Mouse (Mus musculus): ENCODE measurements around the gene Trio. TPM values are rescaled to one million over a fixed set of nuclear protein-coding genes. Genes with fewer than 3 reads are reported as not detected.

Gene Trio
- polyA plus RNA-seq, 1 experiment, result 47.5 TPM

GRCm38 (mm10) chr15:27801177-27801576 is 224.5 kb downstream of the Trio start:
- TF ChIP-seq CTCF (IDR thresholded peaks at IDR 0.05; ENCODE audit: insufficient read depth, low read length) (no peak), POLR2A (IDR thresholded peaks at IDR 0.05; ENCODE audit: borderline replicate concordance, extremely low read depth, low read depth, low read length) (no peak)
- Histone ChIP-seq H3K4me3 (replicated peaks; ENCODE audit: extremely low read depth, low read depth, low read length) (no peak overlapping the region), H3K4me1 (ENCODE audit: control insufficient read depth, insufficient read depth, low read length) (peaks cover 10% of the 10 kb centered on the region)
- WGBS, result 64% methylated on average over 4 of the region's 4 CpGs
- no peak for DNase-seq

GRCm38 (mm10) chr15:27797480-27798155 is 228.0 kb downstream of the Trio start:
- peaks cover 15% of the 10 kb centered on the region for H3K4me1 ChIP-seq (ENCODE audit: control insufficient read depth, insufficient read depth, low read length)
- no peak for DNase-seq
- WGBS, result 82% methylated on average over 20 of the region's 20 CpGs
- TF ChIP-seq CTCF (IDR thresholded peaks at IDR 0.05; ENCODE audit: insufficient read depth, low read length), result no peak
- TF ChIP-seq POLR2A (IDR thresholded peaks at IDR 0.05; ENCODE audit: borderline replicate concordance, extremely low read depth, low read depth, low read length), result no peak
- H3K4me3 ChIP-seq (replicated peaks; ENCODE audit: extremely low read depth, low read depth, low read length), result no peak overlapping the region

GRCm38 (mm10) chr15:27796868-27797222 is 228.8 kb downstream of the Trio start:
- no peak for DNase-seq
- 35% methylated on average over 7 of the region's 7 CpGs for WGBS
- TF ChIP-seq CTCF (IDR thresholded peaks at IDR 0.05; ENCODE audit: insufficient read depth, low read length), result no peak
- TF ChIP-seq POLR2A (IDR thresholded peaks at IDR 0.05; ENCODE audit: borderline replicate concordance, extremely low read depth, low read depth, low read length), result no peak
- Histone ChIP-seq H3K4me3 (replicated peaks; ENCODE audit: extremely low read depth, low read depth, low read length) (no peak overlapping the region), H3K4me1 (ENCODE audit: control insufficient read depth, insufficient read depth, low read length) (peaks cover 15% of the 10 kb centered on the region)

- DNase-seq, result no peak
- no peak overlapping the region for H3K4me3 ChIP-seq (replicated peaks; ENCODE audit: extremely low read depth, low read depth, low read length)
- TF ChIP-seq POLR2A (IDR thresholded peaks at IDR 0.05; ENCODE audit: borderline replicate concordance, extremely low read depth, low read depth, low read length) (no peak), CTCF (IDR thresholded peaks at IDR 0.05; ENCODE audit: insufficient read depth, low read length) (no peak)
- H3K4me1 ChIP-seq (ENCODE audit: control insufficient read depth, insufficient read depth, low read length), result peaks cover 13% of the 10 kb centered on the region
- 27% methylated on average over 22 of the region's 22 CpGs for WGBS
Observed at GRCm38 (mm10) chr15:27795942-27796867, 229.4 kb downstream of the Trio start.

DNA sequence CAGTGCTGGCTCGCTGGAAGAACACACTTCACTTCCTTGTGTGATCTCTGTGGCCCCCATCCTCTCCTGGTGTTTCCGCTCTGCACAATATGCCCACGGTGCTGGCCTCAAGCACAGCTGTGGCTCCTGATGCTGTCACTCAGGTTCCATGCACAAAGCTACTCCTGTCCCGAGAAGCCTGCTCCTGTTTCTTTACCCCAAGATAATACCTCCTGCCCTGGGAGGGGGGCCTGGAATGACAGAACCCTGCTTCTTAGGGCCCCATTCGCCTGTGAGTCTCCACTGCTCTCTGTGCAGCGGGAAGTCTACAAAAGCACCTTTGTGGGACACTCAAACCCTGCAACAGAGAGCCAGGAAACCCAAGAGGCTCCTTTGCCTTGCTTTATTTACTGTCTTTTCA is 232.4 kb downstream of the Trio start:
- no peak for DNase-seq
- no peak overlapping the region for H3K4me3 ChIP-seq (replicated peaks; ENCODE audit: extremely low read depth, low read depth, low read length)
- 74% methylated on average over 6 of the region's 6 CpGs for WGBS
- TF ChIP-seq POLR2A (IDR thresholded peaks at IDR 0.05; ENCODE audit: borderline replicate concordance, extremely low read depth, low read depth, low read length), result no peak
- no peak for TF ChIP-seq CTCF (IDR thresholded peaks at IDR 0.05; ENCODE audit: insufficient read depth, low read length)
- H3K4me1 ChIP-seq (ENCODE audit: control insufficient read depth, insufficient read depth, low read length), result peaks cover 16% of the 10 kb centered on the region

GRCm38 (mm10) chr15:27792473-27792872 is 233.2 kb downstream of the Trio start:
- TF ChIP-seq CTCF (IDR thresholded peaks at IDR 0.05; ENCODE audit: insufficient read depth, low read length), result no peak
- TF ChIP-seq POLR2A (IDR thresholded peaks at IDR 0.05; ENCODE audit: borderline replicate concordance, extremely low read depth, low read depth, low read length), result no peak

DNA sequence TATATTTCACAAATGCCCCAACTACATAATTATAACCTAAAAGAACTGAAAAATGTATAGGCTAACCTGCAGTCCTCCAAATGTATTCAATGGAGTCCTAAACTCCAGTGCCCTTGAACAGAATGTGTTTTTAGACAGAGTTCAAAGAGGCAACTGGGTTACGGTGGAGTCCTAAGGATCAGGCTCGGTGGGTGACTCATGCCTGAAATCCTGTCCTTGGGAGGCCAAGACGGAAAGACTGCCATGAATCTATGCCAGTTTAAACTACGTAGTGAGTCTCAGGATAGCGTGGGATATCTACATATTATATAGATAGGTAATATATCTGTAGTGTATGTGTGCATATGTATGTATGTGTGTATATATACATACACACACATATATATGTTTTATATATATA is 234.5 kb downstream of the Trio start:
- TF ChIP-seq POLR2A (IDR thresholded peaks at IDR 0.05; ENCODE audit: borderline replicate concordance, extremely low read depth, low read depth, low read length), result no peak
- TF ChIP-seq CTCF (IDR thresholded peaks at IDR 0.05; ENCODE audit: insufficient read depth, low read length), result no peak
- peaks cover 15% of the 10 kb centered on the region for H3K4me1 ChIP-seq (ENCODE audit: control insufficient read depth, insufficient read depth, low read length)
- no peak for DNase-seq
- WGBS, result 75% methylated on average over 5 of the region's 5 CpGs
- no peak overlapping the region for H3K4me3 ChIP-seq (replicated peaks; ENCODE audit: extremely low read depth, low read depth, low read length)

More at GRCm38 (mm10) chr15:27792473-27792872, 233.2 kb downstream of the Trio start:
- no peak for DNase-seq
- H3K4me1 ChIP-seq (ENCODE audit: control insufficient read depth, insufficient read depth, low read length), result peaks cover 22% of the 10 kb centered on the region
- H3K4me3 ChIP-seq (replicated peaks; ENCODE audit: extremely low read depth, low read depth, low read length), result no peak overlapping the region
- WGBS, result 71% methylated on average over 11 of the region's 11 CpGs

- H3K4me3 ChIP-seq (replicated peaks; ENCODE audit: extremely low read depth, low read depth, low read length), result no peak overlapping the region
- TF ChIP-seq CTCF (IDR thresholded peaks at IDR 0.05; ENCODE audit: insufficient read depth, low read length), result no peak
- no peak for TF ChIP-seq POLR2A (IDR thresholded peaks at IDR 0.05; ENCODE audit: borderline replicate concordance, extremely low read depth, low read depth, low read length)
- 94% methylated on average over 6 of the region's 6 CpGs for whole genome bisulfite sequencing
- H3K4me1 ChIP-seq (ENCODE audit: control insufficient read depth, insufficient read depth, low read length), result peaks cover 11% of the 10 kb centered on the region
- no peak for DNase-seq
Observed at GRCm38 (mm10) chr15:27790699-27791098, 234.9 kb downstream of the Trio start.

- no peak overlapping the region for H3K4me3 ChIP-seq (replicated peaks; ENCODE audit: extremely low read depth, low read depth, low read length)
- no peak for TF ChIP-seq CTCF (IDR thresholded peaks at IDR 0.05; ENCODE audit: insufficient read depth, low read length)
- no peak for TF ChIP-seq POLR2A (IDR thresholded peaks at IDR 0.05; ENCODE audit: borderline replicate concordance, extremely low read depth, low read depth, low read length)
- no peak for DNase-seq
- 75% methylated on average over 3 of the region's 3 CpGs for WGBS
- H3K4me1 ChIP-seq (ENCODE audit: control insufficient read depth, insufficient read depth, low read length), result peaks cover 21% of the 10 kb centered on the region
Observed at GRCm38 (mm10) chr15:27789325-27789724, 236.3 kb downstream of the Trio start.
